Mouse (Mus musculus): Measurements from ENCODE around the gene Vmn2r96. TPM values are rescaled to one million over a fixed set of nuclear protein-coding genes. Genes with fewer than 3 reads are reported as not detected.

Vmn2r96 gene
- polyA plus RNA-seq, 1 experiment from 2014 or later = not detected

Other genes starting within 250 kb of the Vmn2r96 start
- not detected in 2 replicates for gene Vmn2r95, start 149.1 kb upstream of the Vmn2r96 start, polyA plus RNA-seq (2014; fragmentation: Nextera tagmentation; extraction: Ambion mirVana)